Mouse (Mus musculus): ENCODE measurements around the gene Adh7. TPM values are rescaled to one million over a fixed set of nuclear protein-coding genes. Genes with fewer than 3 reads are reported as not detected.

Gene Adh7
- polyA plus RNA-seq, 1 experiment from 2014 or later: 5.2 TPM

DNA sequence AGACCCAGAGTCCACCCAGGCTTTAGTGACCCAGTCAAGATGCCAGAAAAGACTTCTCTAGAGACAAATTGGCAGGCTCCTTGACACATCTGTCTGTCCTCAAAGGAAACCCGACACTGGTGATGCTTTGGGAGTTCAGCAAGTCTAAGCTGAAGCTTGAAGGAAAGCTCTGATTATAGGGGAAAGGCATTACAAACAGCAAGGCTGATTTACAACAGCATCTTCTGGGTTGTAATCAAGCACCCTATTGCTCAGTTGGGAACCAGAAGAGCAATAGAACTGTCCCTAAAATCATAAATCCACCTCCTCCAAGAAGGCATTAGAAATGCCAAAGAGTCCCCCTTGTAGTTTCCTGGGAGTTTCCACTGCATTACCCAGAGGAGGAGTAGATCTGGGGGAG, 52.9 kb downstream of the Adh7 start:
- ATAC-seq (ENCODE audit: low read depth) (no peak), DNase-seq (ENCODE audit: low spot score) (no peak)
- Histone ChIP-seq H3K36me3 (ENCODE audit: control insufficient read depth, insufficient read depth, low read length) (no peaks in the 10 kb centered on the region), H3K27me3 (replicated peaks; ENCODE audit: control insufficient read depth, insufficient read depth, low read length) (no peaks in the 10 kb centered on the region), H3K4me2 (ENCODE audit: low read depth, low read length) (no peak overlapping the region), H3K9ac (ENCODE audit: low read depth, low read length) (no peak overlapping the region), H3K9me3 (ENCODE audit: control insufficient read depth, low read length) (no peaks in the 10 kb centered on the region), H3K27ac (replicated peaks; ENCODE audit: low read depth, low read length) (no peak overlapping the region; the same call in 1 of the 2 replicates), H3K4me3 (ENCODE audit: low read depth, low read length) (no peak overlapping the region), H3K4me1 (ENCODE audit: control insufficient read depth, insufficient read depth, low read length) (peaks cover 4% of the 10 kb centered on the region; the same call in 1 of the 2 replicates)
- WGBS: 4% methylated on average over 1 of the region's 1 CpGs

DNA sequence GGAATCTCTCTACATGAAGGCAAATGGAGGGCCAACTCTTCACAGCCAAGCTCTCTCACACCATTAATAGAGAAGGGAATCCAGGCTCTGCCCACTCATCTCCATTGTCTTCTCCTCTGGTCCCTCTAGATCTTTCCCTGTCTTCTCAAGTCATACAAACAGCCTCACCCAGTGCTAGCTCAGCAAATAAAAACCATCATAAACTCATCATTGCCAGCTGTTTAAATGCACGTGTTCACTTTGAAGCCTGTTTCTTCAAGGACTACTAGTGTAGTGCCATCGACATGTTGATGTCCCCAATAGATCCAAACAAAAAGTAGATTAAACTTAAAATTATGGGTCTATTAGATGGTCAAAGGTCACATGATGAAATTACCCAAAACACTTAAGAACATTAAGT, 53.7 kb downstream of the Adh7 start:
- DNase-seq (ENCODE audit: low spot score) (no peak), ATAC-seq (ENCODE audit: low read depth) (no peak)
- Histone ChIP-seq H3K4me3 (ENCODE audit: low read depth, low read length) (no peak overlapping the region), H3K9ac (ENCODE audit: low read depth, low read length) (no peak overlapping the region), H3K27me3 (replicated peaks; ENCODE audit: control insufficient read depth, insufficient read depth, low read length) (no peaks in the 10 kb centered on the region), H3K9me3 (ENCODE audit: control insufficient read depth, low read length) (no peaks in the 10 kb centered on the region), H3K4me2 (ENCODE audit: low read depth, low read length) (no peak overlapping the region), H3K36me3 (ENCODE audit: control insufficient read depth, insufficient read depth, low read length) (no peaks in the 10 kb centered on the region), H3K4me1 (ENCODE audit: control insufficient read depth, insufficient read depth, low read length) (peaks cover 4% of the 10 kb centered on the region; the same call in 1 of the 2 replicates), H3K27ac (replicated peaks; ENCODE audit: low read depth, low read length) (no peak overlapping the region)
- 84% methylated on average over 2 of the region's 2 CpGs for WGBS

DNA sequence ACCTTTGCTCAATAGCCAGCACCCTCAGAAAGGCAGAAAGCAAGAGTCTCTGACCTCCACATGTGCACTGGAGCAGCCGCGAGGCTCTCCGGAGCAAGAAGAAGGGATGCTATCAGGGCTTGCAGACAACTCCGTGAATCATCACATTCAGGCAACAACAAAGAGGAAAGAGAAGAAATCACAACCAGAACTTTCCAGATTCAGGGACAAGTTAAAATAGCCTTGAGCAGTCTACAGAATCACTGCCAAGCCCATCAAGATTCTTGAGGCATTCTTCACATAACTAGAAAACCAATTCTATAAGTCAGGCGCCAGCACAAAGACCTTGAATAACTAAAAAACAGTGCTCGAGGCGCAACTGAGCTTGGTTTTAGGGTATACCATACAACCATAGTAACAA, 55.5 kb downstream of the Adh7 start:
- Histone ChIP-seq H3K9me3 (ENCODE audit: control insufficient read depth, low read length) (no peaks in the 10 kb centered on the region), H3K9ac (ENCODE audit: low read depth, low read length) (no peak overlapping the region), H3K27ac (replicated peaks; ENCODE audit: low read depth, low read length) (no peak overlapping the region), H3K36me3 (ENCODE audit: control insufficient read depth, insufficient read depth, low read length) (no peaks in the 10 kb centered on the region), H3K27me3 (replicated peaks; ENCODE audit: control insufficient read depth, insufficient read depth, low read length) (no peaks in the 10 kb centered on the region), H3K4me2 (ENCODE audit: low read depth, low read length) (no peak overlapping the region), H3K4me3 (ENCODE audit: low read depth, low read length) (no peak overlapping the region), H3K4me1 (ENCODE audit: control insufficient read depth, insufficient read depth, low read length) (peaks cover 4% of the 10 kb centered on the region; the same call in 1 of the 2 replicates)
- ATAC-seq (ENCODE audit: low read depth): no peak
- 70% methylated on average over 7 of the region's 7 CpGs for WGBS
- peak; percentile 63 for DNase-seq (ENCODE audit: low spot score)

DNA sequence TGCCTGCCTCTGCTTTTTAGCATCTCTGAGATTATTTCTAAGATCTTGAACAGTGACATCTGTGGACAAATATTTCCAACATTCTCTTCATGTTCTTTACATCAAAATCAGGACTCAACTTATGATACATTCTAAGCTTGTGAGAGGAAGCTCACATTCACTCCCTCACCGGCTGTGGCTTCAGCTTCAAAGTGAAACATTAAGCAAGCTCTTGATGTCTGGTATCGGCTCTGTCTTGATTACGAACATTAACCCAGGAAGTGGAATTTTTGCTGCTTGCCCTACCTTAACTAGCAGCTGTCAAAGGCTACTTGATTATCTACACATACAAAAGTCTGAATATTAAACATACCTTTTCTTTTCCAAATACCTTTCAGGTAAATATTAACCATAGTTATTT, 57.5 kb downstream of the Adh7 start:
- Histone ChIP-seq H3K9ac (ENCODE audit: low read depth, low read length) (no peak overlapping the region), H3K36me3 (ENCODE audit: control insufficient read depth, insufficient read depth, low read length) (no peaks in the 10 kb centered on the region), H3K4me1 (ENCODE audit: control insufficient read depth, insufficient read depth, low read length) (peaks cover 4% of the 10 kb centered on the region; the same call in 1 of the 2 replicates), H3K4me2 (ENCODE audit: low read depth, low read length) (no peak overlapping the region), H3K27me3 (replicated peaks; ENCODE audit: control insufficient read depth, insufficient read depth, low read length) (no peaks in the 10 kb centered on the region), H3K4me3 (ENCODE audit: low read depth, low read length) (no peak overlapping the region), H3K27ac (replicated peaks; ENCODE audit: low read depth, low read length) (no peak overlapping the region), H3K9me3 (ENCODE audit: control insufficient read depth, low read length) (no peaks in the 10 kb centered on the region)
- ATAC-seq (ENCODE audit: low read depth) (no peak), DNase-seq (ENCODE audit: low spot score) (no peak)
- WGBS: 58% methylated on average over 3 of the region's 3 CpGs

DNA sequence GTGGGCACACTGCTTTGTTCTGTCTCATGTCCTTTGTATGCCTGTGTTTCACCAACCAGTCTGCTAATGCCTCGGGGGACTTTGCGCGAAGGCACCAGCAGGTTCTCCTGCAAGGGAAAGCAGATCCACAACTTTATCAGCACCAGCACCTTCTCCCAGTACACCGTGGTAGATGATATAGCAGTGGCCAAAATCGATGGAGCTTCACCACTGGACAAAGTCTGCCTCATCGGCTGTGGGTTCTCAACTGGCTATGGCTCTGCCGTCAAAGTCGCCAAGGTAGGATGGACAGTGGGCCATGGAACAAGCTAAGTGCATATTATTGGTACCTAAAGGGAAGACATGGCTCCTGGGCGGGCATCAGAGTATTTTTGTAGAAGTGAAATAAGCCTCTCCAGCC, 65.0 kb downstream of the Adh7 start:
- no peaks in the 10 kb centered on the region for H3K36me3 ChIP-seq (ENCODE audit: control insufficient read depth, insufficient read depth, low read length)
- H3K4me3 ChIP-seq (ENCODE audit: low read depth, low read length): no peak overlapping the region
- WGBS: 91% methylated on average over 9 of the region's 9 CpGs
- H3K9ac ChIP-seq (ENCODE audit: low read depth, low read length): no peak overlapping the region
- H3K27me3 ChIP-seq (replicated peaks; ENCODE audit: control insufficient read depth, insufficient read depth, low read length): no peaks in the 10 kb centered on the region
- H3K4me2 ChIP-seq (ENCODE audit: low read depth, low read length): no peak overlapping the region
- ATAC-seq (ENCODE audit: low read depth): no peak
- no peak for DNase-seq (ENCODE audit: low spot score)
- H3K27ac ChIP-seq (replicated peaks; ENCODE audit: low read depth, low read length): no peak overlapping the region
- no peaks in the 10 kb centered on the region for H3K9me3 ChIP-seq (ENCODE audit: control insufficient read depth, low read length)
- H3K4me1 ChIP-seq (ENCODE audit: control insufficient read depth, insufficient read depth, low read length): no peaks in the 10 kb centered on the region

Other genes starting within 250 kb of the Adh7 start
- gene Dapp1, start 236.2 kb upstream of the Adh7 start, polyA plus RNA-seq (2014; fragmentation: Nextera tagmentation; extraction: Ambion mirVana): 9.0 and 9.4 TPM in 2 replicates
- 5.5 and 7.5 TPM in 2 replicates for gene 1110002E22Rik, start 152.7 kb upstream of the Adh7 start, polyA plus RNA-seq (2014; fragmentation: Nextera tagmentation; extraction: Ambion mirVana)
- 0.26 and 0.75 TPM in 2 replicates for gene Gm5105, start 150.4 kb upstream of the Adh7 start, polyA plus RNA-seq (2014; fragmentation: Nextera tagmentation; extraction: Ambion mirVana)
- 10.7 and 11.2 TPM in 2 replicates for gene Trmt10a, start 74.3 kb upstream of the Adh7 start, polyA plus RNA-seq (2014; fragmentation: Nextera tagmentation; extraction: Ambion mirVana)
- gene Mttp, start 72.8 kb upstream of the Adh7 start, polyA plus RNA-seq (2014; fragmentation: Nextera tagmentation; extraction: Ambion mirVana): 6.3 TPM in 2 replicates
- gene 4930579F01Rik, start 23.9 kb upstream of the Adh7 start, polyA plus RNA-seq (2014; fragmentation: Nextera tagmentation; extraction: Ambion mirVana): 0.21 TPM in 1 of 2 replicates, not detected in the other
- 24.2 and 25.6 TPM in 2 replicates for gene Adh1, start 43.2 kb downstream of the Adh7 start, polyA plus RNA-seq (2014; fragmentation: Nextera tagmentation; extraction: Ambion mirVana)
- gene Adh6a, start 95.5 kb downstream of the Adh7 start, polyA plus RNA-seq (2014; fragmentation: Nextera tagmentation; extraction: Ambion mirVana): 0.17 TPM in 1 of 2 replicates, not detected in the other
- 0.51 and 0.90 TPM in 2 replicates for gene Adh6b, start 124.0 kb downstream of the Adh7 start, polyA plus RNA-seq (2014; fragmentation: Nextera tagmentation; extraction: Ambion mirVana)
- not detected in 2 replicates for gene Adh4, start 197.7 kb downstream of the Adh7 start, polyA plus RNA-seq (2014; fragmentation: Nextera tagmentation; extraction: Ambion mirVana)
- gene Adh5, start 225.3 kb downstream of the Adh7 start, polyA plus RNA-seq (2014; fragmentation: Nextera tagmentation; extraction: Ambion mirVana): 169 and 181 TPM in 2 replicates

All from embryonic facial prominence, embryonic 14.5 days (tissue).